Mouse (Mus musculus) bone marrow, adult 2 months (tissue): ENCODE measurements around the gene Vps26a.
"Not testable (repeated sequence)": the region's sequence is repeated elsewhere in the genome, so short reads cannot be mapped to it uniquely, and the experiment has no call there.

ENCODE experiments used
- CTCF ChIP-seq: fragments of 200-500 bp; IDR thresholded peaks from 2 replicates; pipeline ENCODE4 v1.5.1; 2011; ENCODE audit warnings: low read length, control low read depth; ENCODE audit not compliant: control insufficient read depth, insufficient read depth
- POLR2A ChIP-seq: fragments of 200-500 bp; IDR thresholded peaks from 2 replicates; pipeline ENCODE4 v1.6.1; 2011; ENCODE audit warnings: low read depth, mild to moderate bottlenecking, control low read depth, low read length, borderline replicate concordance; ENCODE audit not compliant: control insufficient read depth

DNA sequence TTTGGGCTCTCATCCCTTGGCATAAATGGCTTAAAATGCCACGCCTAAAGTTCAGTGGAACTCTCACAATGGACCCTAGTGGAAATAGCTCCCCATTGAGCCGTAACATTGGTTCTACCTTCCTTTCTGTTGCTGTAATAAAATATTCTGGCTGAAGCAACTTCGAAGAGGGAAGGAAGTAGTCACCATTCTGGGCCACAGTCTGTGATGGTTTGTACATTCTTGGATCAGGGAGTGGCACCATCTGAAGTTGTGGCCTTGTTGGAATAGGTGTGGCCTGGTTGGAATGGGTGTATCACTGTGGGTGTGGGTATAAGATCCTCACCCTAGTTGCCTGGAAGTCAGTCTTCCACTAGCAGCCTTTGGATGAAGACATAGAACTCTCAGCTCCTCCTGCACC, 5.1 kb upstream of the Vps26a start:
- not testable (repeated sequence) for TF ChIP-seq POLR2A, CTCF
